Mouse (Mus musculus): ENCODE measurements around the gene Vmn1r71. TPM values are rescaled to one million over a fixed set of nuclear protein-coding genes. Genes with fewer than 3 reads are reported as not detected.

Vmn1r71 gene
- not detected for total RNA-seq (2023)

GRCm38 (mm10) chr7:10754264-10754663 lies at the start of gene Vmn1r71:
Gene Vmn1r71 (minus strand): TSS chr7:10754364.

Other genes with a start within 250 kb of the Vmn1r71 start
- not detected for gene Vmn1r68, start 195.9 kb downstream of the Vmn1r71 start, total RNA-seq (2023)
- not detected for gene Vmn1r69, start 140.7 kb downstream of the Vmn1r71 start, total RNA-seq (2023)
- gene Vmn1r70, start 122.8 kb downstream of the Vmn1r71 start, total RNA-seq (2023): not detected
- gene Nlrp4b, start 66.6 kb downstream of the Vmn1r71 start, total RNA-seq (2023): not detected
- not detected for gene Zscan4b, start 150.7 kb upstream of the Vmn1r71 start, total RNA-seq (2023)

All from neutrophil, adult 59 days (primary cell).